Mouse (Mus musculus): ENCODE data around the gene Gm49339. TPM values are rescaled to one million over a fixed set of nuclear protein-coding genes. Genes with fewer than 3 reads are reported as not detected.

Gene Gm49339
- polyA plus RNA-seq, 1 experiment from 2014 or later, result not detected

GRCm38 (mm10) chr10:51530813-51531212 is 50.4 kb downstream of the Gm49339 start:
- ATAC-seq (ENCODE audit: insufficient number of reproducible peaks, insufficient read depth, low FRiP score, low read depth), result no peak
- Histone ChIP-seq H3K36me3 (ENCODE audit: control insufficient read depth, insufficient read depth, low read length) (no peaks in the 10 kb centered on the region), H3K4me1 (ENCODE audit: control insufficient read depth in 2 of 2, insufficient read depth in 2 of 2, low read length in 2 of 2) (0 out of 4 replicates have a peak, but pooled peaks cover 3 to 4% of the 10 kb centered on the region in 2 experiments), H3K27ac (replicated peaks in 1 of 2; ENCODE audit: control insufficient read depth in 1 of 2, insufficient read depth in 1 of 2, low read depth in 2 of 2, low read length in 2 of 2) (no peak overlapping the region), H3K4me2 (ENCODE audit: low read length) (no peak overlapping the region), H3K4me3 (ENCODE audit: control insufficient read depth in 1 of 2, insufficient read depth in 1 of 2, low read depth in 1 of 2, low read length in 2 of 2) (no peak overlapping the region), H3K9me3 (ENCODE audit: control insufficient read depth, low read length) (no peaks in the 10 kb centered on the region), H3K9ac (ENCODE audit: low read length) (no peak overlapping the region), H3K27me3 (ENCODE audit: control insufficient read depth, insufficient read depth, low read length) (no peaks in the 10 kb centered on the region)
- 89% methylated on average over 7 of the region's 7 CpGs for WGBS

Other genes starting within 250 kb of the Gm49339 start
- 1.2 and 2.8 TPM in 2 replicates for gene Lilr4b, start within 50 bp of the Gm49339 start, polyA plus RNA-seq (2014; fragmentation: Nextera tagmentation; extraction: Ambion mirVana)
- 4.3 and 4.6 TPM in 2 replicates for gene Lilrb4a, start 10.3 kb downstream of the Gm49339 start, polyA plus RNA-seq (2014; fragmentation: Nextera tagmentation; extraction: Ambion mirVana)
- gene Fam162b, start 109.9 kb downstream of the Gm49339 start, polyA plus RNA-seq (2014; fragmentation: Nextera tagmentation; extraction: Ambion mirVana), result not detected in 2 replicates
- not detected in 2 replicates for gene Gprc6a, start 150.8 kb downstream of the Gm49339 start, polyA plus RNA-seq (2014; fragmentation: Nextera tagmentation; extraction: Ambion mirVana)
- gene Rfx6, start 197.1 kb downstream of the Gm49339 start, polyA plus RNA-seq (2014; fragmentation: Nextera tagmentation; extraction: Ambion mirVana), result not detected in 2 replicates

All from heart, embryonic 14.5 days (tissue).